Mouse (Mus musculus) forebrain, embryonic 11.5 days (tissue): Measurements from ENCODE around the gene Gdf2. TPM values are rescaled to one million over a fixed set of nuclear protein-coding genes. Genes with fewer than 3 reads are reported as not detected.

Experiments used
- ATAC-seq: fragments of 200-750 bp; cut with Nextera tagmentation; replicated peaks from 2 replicates; pipeline ENCODE4 v1.8.0; 2017; ENCODE audit warnings: moderate TSS enrichment; ENCODE audit not compliant: low FRiP score
- DNase-seq: peaks from one replicate; pipeline ENCODE4 v3.0.0-alpha.2; 2017; ENCODE audit warnings: low spot score
- H3K27ac ChIP-seq: fragments of 300-500 bp; sonication (generic); 2 replicates; pipeline ENCODE4 v1.5.1; 2014; ENCODE audit warnings: low read depth, low read length
- H3K27me3 ChIP-seq: fragments of 300-500 bp; sonication (generic); 2 replicates; pipeline ENCODE4 v1.6.1; 2014; ENCODE audit warnings: mild to moderate bottlenecking, low read length, mixed read lengths; ENCODE audit not compliant: control insufficient read depth, insufficient read depth
- H3K36me3 ChIP-seq: fragments of 300-500 bp; sonication (generic); 2 replicates; pipeline ENCODE4 v1.6.1; 2014; ENCODE audit warnings: mild to moderate bottlenecking, low read length, moderate library complexity, mixed read lengths; ENCODE audit not compliant: control insufficient read depth, insufficient read depth
- H3K4me1 ChIP-seq: fragments of 300-500 bp; sonication (generic); replicated peaks from 2 replicates; pipeline ENCODE4 v1.6.1; 2014; ENCODE audit warnings: low read length, mixed read lengths; ENCODE audit not compliant: control insufficient read depth, insufficient read depth
- H3K4me2 ChIP-seq: fragments of 300-500 bp; sonication (generic); 2 replicates; pipeline ENCODE4 v1.6.1; 2014; ENCODE audit warnings: low read depth, mild to moderate bottlenecking, low read length, moderate library complexity, mixed read lengths; ENCODE audit not compliant: severe bottlenecking
- H3K4me3 ChIP-seq: fragments of 300-500 bp; sonication (generic); 2 replicates; pipeline ENCODE4 v1.5.1; 2014; ENCODE audit warnings: low read depth, low read length
- H3K9ac ChIP-seq: fragments of 300-500 bp; sonication (generic); 2 replicates; pipeline ENCODE4 v1.6.1; 2014; ENCODE audit warnings: low read length
- H3K9me3 ChIP-seq: fragments of 300-500 bp; sonication (generic); 2 replicates; pipeline ENCODE4 v1.6.1; 2016; ENCODE audit warnings: low read length, mixed read lengths; ENCODE audit not compliant: control insufficient read depth
- WGBS: fragments of 180-500 bp; shearing (Covaris S2); extraction: QIAGEN DNeasy Blood & Tissue Kit; methylation state at CpG from one replicate; pipeline ENCODE4 v1.1.7; 2014; 5-methylcytosine and 5-hydroxymethylcytosine counted together
- polyA plus RNA-seq: library from polyadenylated mRNA; unstranded; fragments of >200 nt; fragmentation: Nextera tagmentation; extraction: Ambion mirVana; gene quantifications from 2 replicates; pipeline ENCODE4 v1.2.1, GENCODE M21; 2014

Gene Gdf2
- polyA plus RNA-seq, 1 experiment from 2014 or later: not detected

DNA sequence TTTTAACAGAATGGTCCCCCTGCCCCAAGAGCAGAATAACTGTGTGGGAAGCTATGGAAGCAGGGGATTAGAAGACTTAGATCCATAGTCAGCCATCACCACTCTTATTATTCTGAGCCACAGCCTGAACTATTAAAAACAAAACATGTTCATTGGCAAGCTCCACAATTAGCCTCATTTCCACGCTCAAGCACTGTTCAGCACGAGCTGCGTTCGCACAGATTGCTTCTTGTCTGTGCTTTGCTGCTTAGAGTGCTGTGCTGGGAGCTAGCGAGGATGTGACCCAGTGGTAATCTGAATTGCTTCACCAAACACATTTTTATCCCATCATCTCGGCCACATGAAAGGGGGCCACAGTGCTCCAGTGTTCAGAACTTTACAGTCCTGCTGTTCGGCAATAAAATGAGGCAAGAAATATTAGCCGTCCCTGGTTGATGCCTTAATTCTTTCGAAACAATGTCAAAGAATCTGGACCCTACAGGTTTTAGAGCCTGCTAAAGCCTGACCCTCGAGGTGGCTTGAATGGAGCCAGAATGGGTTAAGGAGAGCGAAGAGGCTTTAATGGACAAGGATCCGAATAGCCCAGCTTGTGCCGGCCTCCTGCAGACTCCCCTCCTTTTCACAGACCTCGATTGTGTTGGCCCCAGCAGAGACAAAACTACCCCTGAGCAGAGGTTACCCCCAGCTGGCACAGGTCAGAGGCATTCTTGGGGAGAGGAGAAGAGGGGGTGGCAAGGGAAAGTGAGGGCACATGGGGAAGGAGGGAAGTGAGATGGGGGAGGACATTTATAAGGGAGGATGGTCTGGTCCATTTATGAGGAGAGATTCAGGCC is 19.9 kb upstream of the Gdf2 start:
- peaks cover 25% of the 10 kb centered on the region for H3K27me3 ChIP-seq
- no peaks in the 10 kb centered on the region for H3K36me3 ChIP-seq
- no peak overlapping the region for H3K27ac ChIP-seq
- DNase-seq (no peak), ATAC-seq (peak; percentile 39; the same call in 1 of the 2 replicates)
- 3% methylated on average over 14 of the region's 14 CpGs for WGBS
- H3K4me3 ChIP-seq: no peak overlapping the region
- H3K9me3 ChIP-seq: no peaks in the 10 kb centered on the region
- H3K4me1 ChIP-seq: peaks cover 18% of the 10 kb centered on the region
- H3K4me2 ChIP-seq: no peak overlapping the region; the same call in 1 of the 2 replicates
- H3K9ac ChIP-seq: no peak overlapping the region; the same call in 1 of the 2 replicates

DNA sequence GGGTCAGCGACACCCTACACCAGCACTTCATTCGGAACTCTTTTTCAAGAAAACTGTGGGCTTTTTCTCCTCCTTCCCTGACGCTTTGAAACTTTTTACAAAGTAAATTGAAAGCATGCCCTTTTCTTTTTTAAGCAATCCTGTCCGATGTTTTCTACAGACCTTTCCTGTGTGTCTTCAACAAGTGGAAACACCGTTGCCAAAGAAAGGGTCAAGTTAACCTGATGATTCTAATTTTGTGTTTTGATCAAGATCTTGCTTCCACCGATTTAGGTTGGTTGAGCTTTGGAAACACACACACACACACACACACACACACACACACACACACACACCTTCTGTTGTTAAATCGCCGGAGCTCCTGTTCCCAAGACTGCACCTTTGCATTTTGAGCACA is 18.1 kb upstream of the Gdf2 start:
- peak overlapping the region; percentile 94 for H3K4me2 ChIP-seq
- no peaks in the 10 kb centered on the region for H3K36me3 ChIP-seq
- no peak for ATAC-seq
- WGBS: 8% methylated on average over 8 of the region's 8 CpGs
- H3K27ac ChIP-seq: no peak overlapping the region
- peak overlapping the region; percentile 56; the same call in 1 of the 2 replicates for H3K9ac ChIP-seq
- H3K4me1 ChIP-seq: peaks cover 18% of the 10 kb centered on the region
- DNase-seq: no peak
- H3K4me3 ChIP-seq: peak overlapping the region; percentile 59
- peaks cover 25% of the 10 kb centered on the region for H3K27me3 ChIP-seq
- no peaks in the 10 kb centered on the region for H3K9me3 ChIP-seq

DNA sequence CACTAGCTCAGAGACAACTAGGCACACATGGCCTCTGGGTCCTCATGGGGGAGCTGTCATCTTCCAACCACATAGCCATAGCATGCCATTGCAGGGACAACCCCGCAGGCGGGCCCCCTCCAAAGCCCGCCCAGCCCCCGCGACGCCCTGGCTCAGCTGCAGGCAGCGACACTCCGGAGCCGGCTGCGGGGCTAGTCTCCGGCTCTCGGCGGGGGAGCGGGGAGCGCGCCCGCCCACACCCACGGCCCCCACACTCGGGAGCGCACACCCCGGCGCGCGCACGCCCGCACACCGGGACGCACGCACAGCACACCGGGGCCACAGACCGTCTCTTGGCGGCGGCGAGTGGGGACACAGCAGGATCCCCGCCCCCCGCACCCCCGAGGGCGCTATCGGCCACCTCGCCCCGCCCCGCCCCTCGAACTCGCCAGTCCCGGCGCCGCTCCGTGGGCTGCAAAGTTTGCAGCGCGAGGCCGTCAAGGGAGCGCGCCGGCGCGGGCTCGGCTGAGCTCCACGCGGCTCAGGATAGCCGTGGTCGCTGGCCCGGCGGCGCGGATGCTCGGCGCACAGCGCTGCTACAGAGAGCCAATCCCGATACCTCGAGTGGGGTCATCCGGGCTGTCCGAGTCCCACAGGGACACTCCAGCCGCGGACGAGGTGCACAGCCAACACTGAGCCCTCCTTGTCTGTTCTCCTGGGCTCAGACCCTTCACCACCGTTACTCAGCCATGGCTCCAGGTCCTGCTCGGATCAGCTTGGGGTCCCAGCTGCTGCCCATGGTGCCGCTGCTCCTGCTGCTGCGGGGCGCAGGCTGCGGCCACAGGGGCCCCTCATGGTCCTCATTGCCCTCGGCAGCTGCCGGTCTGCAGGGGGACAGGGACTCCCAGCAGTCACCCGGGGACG is 17.4 kb upstream of the Gdf2 start, which contains the start of gene Gdf10:
Gdf10 (plus strand) TSS at position 420 of the 903 bp plus-strand sequence.
- no peaks in the 10 kb centered on the region for H3K36me3 ChIP-seq
- H3K27ac ChIP-seq: no peak within 1 kb of the TSS
- no peaks in the 10 kb centered on the region for H3K9me3 ChIP-seq
- peaks cover 18% of the 10 kb centered on the region for H3K4me1 ChIP-seq
- H3K9ac ChIP-seq: peak within 1 kb of the TSS; percentile 56
- peak within 1 kb of the TSS; percentile 59 for H3K4me3 ChIP-seq
- under 1% methylated on average over 68 of the region's 85 CpGs for WGBS
- DNase-seq: peak; percentile 74
- peaks cover 25% of the 10 kb centered on the region for H3K27me3 ChIP-seq
- peak; percentile 70 for ATAC-seq
- H3K4me2 ChIP-seq: peak within 1 kb of the TSS; percentile 94

DNA sequence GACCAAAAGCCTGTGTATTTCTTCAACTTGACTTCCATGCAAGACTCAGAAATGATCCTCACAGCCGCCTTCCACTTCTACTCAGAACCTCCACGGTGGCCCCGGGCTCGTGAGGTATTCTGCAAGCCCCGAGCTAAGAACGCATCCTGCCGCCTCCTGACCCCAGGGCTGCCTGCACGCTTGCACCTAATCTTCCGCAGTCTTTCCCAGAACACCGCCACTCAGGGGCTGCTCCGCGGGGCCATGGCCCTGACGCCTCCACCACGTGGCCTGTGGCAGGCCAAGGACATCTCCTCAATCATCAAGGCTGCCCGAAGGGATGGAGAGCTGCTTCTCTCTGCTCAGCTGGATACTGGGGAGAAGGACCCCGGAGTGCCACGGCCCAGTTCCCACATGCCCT is 9.0 kb upstream of the Gdf2 start:
- no peak overlapping the region for H3K4me3 ChIP-seq
- no peaks in the 10 kb centered on the region for H3K27me3 ChIP-seq
- WGBS: 68% methylated on average over 17 of the region's 17 CpGs
- H3K4me2 ChIP-seq: no peak overlapping the region
- H3K9ac ChIP-seq: no peak overlapping the region
- H3K9me3 ChIP-seq: no peaks in the 10 kb centered on the region
- DNase-seq (no peak), ATAC-seq (no peak)
- H3K36me3 ChIP-seq: no peaks in the 10 kb centered on the region
- H3K4me1 ChIP-seq: no peaks in the 10 kb centered on the region
- no peak overlapping the region for H3K27ac ChIP-seq

DNA sequence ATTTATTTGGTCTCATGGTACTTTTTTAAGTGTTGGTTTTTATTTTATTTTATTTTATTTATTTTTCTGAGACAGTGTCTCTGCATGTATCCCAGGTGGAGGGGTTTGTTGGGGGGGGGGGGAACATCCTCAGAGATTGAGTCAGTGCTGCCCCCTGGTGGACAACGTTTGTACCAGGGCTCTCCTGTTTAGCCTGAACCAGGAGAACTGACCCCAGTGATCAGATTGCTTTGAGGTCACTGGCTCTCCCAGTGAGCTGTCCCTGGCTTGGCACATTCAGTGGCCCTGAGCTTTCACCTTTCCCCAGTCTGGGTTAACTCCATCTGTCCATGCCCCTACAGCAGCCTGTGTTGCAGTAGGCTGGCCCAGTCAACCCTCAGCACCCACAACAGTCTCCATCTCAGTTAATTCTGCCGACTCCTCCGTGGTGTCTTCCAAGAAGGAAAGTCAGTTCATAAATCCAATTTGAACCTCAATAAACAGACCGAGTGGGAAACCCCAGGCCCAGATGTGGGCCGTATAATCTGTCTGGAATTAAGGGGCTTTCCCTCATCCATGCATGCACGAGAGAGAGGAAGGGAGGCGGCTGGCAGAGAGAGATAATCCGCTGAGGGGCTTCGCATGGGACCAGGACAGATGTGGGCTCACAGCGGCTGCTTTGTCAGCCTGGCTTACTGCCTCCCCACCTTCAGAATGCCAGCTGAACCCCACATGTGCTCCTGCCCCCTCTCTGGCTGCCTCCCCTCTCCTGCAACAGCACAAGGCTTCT is 7.7 kb upstream of the Gdf2 start:
- no peaks in the 10 kb centered on the region for H3K36me3 ChIP-seq
- H3K9ac ChIP-seq: no peak overlapping the region
- H3K27me3 ChIP-seq: no peaks in the 10 kb centered on the region
- no peak overlapping the region for H3K4me3 ChIP-seq
- H3K4me1 ChIP-seq: no peaks in the 10 kb centered on the region
- no peak overlapping the region for H3K27ac ChIP-seq
- no peak overlapping the region for H3K4me2 ChIP-seq
- H3K9me3 ChIP-seq: no peaks in the 10 kb centered on the region
- DNase-seq (peak; percentile 76), ATAC-seq (0 out of 2 replicates have a peak, but pooled peaks have one; percentile 10)
- WGBS: 66% methylated on average over 10 of the region's 10 CpGs

DNA sequence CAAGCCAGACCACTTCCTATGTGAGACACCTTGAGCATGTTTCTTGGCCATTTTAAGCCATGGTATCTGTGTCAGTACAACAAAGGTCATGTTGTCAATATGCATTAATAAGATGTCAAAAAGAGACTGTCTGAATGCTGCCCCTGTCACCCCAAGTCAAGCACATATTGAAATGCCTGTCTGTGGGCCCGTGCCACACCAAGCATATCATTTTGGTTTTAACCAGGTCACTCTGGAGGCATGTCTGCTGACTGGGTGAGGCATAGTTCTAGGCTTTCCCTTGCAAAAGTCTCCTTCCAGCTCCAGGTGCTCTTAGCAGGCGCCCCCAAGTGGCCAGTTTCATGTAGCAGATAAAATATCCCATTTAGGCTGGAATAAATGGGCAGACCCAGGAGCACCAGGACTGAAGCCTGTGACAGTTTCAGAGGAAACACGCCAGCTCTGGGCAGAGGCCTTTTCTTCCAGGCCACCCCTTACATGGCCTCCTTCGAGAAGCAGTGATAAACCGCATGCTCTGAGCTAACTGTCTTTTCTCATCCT is 7.0 kb upstream of the Gdf2 start:
- ATAC-seq (0 out of 2 replicates have a peak, but pooled peaks have one; percentile 12), DNase-seq (peak; percentile 71)
- H3K27ac ChIP-seq: no peak overlapping the region
- no peaks in the 10 kb centered on the region for H3K9me3 ChIP-seq
- no peak overlapping the region for H3K9ac ChIP-seq
- no peak overlapping the region for H3K4me2 ChIP-seq
- H3K4me3 ChIP-seq: no peak overlapping the region
- WGBS: 46% methylated on average over 5 of the region's 5 CpGs
- H3K4me1 ChIP-seq: no peaks in the 10 kb centered on the region
- no peaks in the 10 kb centered on the region for H3K36me3 ChIP-seq
- no peaks in the 10 kb centered on the region for H3K27me3 ChIP-seq

DNA sequence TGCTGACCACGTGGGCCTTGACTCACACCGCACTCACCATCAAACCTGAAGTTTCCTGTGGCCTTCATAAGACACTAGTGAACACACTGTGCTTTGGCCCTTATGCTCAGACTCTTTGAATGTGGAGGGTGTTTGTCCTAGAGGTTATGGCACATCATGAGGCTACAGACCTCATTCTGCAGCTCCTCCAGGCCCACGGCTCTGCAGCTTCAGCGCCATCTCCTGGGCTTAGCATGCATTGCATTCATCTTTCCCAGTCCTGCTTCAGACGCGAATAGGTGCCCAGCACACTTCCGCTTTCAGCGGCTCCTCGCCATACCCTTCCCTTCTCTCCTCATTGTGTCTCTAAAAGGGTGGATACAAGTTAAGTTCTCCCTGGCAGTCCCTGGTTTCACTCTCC is 1.7 kb upstream of the Gdf2 start:
- Histone ChIP-seq H3K9ac (no peak overlapping the region), H3K27ac (no peak overlapping the region), H3K36me3 (no peaks in the 10 kb centered on the region), H3K4me2 (peak overlapping the region; percentile 19; the same call in 1 of the 2 replicates), H3K27me3 (no peaks in the 10 kb centered on the region), H3K4me3 (no peak overlapping the region), H3K9me3 (no peaks in the 10 kb centered on the region), H3K4me1 (no peaks in the 10 kb centered on the region)
- DNase-seq: peak; percentile 87
- 31% methylated on average over 9 of the region's 9 CpGs for WGBS
- ATAC-seq: 0 out of 2 replicates have a peak, but pooled peaks have one; percentile 18

DNA sequence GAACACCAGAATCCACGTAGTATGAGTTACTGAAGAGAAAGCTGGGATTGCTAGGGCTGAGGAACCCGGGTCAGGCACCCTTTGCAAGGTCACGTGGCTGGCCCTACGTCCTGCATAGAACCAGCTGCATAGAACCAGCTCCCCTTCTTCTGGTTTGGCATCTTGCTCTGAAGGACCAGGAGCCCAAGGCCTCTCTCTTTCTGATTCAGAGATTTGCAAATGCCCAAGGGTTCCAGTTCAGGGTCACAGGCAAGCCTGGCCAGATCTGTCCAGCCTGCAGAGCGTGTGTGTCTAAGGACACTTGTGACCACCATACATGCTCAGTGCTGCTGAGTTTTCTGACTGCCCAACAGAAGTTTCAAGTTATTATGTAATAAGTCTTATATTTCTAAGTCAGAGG is 1.4 kb downstream of the Gdf2 start:
- Histone ChIP-seq H3K9ac (no peak overlapping the region), H3K27me3 (no peaks in the 10 kb centered on the region), H3K9me3 (no peaks in the 10 kb centered on the region), H3K4me2 (no peak overlapping the region), H3K36me3 (no peaks in the 10 kb centered on the region), H3K4me1 (no peaks in the 10 kb centered on the region), H3K27ac (no peak overlapping the region), H3K4me3 (no peak overlapping the region)
- WGBS: 87% methylated on average over 5 of the region's 5 CpGs
- no peak for DNase-seq
- ATAC-seq: no peak
